Mouse (Mus musculus) layer of hippocampus, adult 9-11 months (tissue): ENCODE measurements around the gene Lin28b.
"Not testable (repeated sequence)": the region's sequence is repeated elsewhere in the genome, so short reads cannot be mapped to it uniquely, and the experiment has no call there.

Experiments
- DNase-seq: peaks from one replicate; pipeline ENCODE4 v3.0.0; 2022

Lin28b gene

DNA sequence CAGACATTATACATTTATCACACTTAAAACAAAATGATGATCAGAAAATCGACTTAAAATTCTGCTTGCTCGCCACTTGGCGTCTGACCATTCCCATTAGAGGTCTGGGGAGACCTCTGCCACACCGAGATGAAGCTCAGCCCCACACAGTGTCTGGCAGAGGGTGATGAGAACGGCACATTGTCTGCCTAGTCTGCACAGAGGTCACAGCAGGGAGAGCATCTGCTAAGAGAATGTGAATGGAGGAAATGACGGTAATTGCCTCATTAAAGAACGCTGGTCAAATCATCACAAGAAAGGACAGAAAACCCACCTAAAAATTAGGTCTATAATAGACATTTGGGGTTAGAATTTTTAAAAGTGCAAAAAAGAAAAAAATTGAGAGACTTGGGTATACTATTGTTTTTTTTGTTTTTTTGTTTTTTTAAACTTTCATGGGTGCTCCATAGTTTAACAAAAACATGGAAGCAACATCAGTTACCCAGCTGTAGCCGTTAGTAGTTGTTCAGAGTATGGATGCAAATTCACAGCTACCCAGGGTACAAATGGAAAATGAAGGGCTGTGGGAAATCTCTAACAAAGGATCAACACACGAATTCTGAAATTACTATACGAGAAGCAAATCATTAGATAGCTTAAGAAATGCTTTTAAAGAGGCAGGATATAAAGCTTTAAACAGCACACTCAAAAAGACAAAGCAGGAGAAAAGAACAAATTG lies 75.4 kb downstream of the Lin28b start:
- no peak for DNase-seq

DNA sequence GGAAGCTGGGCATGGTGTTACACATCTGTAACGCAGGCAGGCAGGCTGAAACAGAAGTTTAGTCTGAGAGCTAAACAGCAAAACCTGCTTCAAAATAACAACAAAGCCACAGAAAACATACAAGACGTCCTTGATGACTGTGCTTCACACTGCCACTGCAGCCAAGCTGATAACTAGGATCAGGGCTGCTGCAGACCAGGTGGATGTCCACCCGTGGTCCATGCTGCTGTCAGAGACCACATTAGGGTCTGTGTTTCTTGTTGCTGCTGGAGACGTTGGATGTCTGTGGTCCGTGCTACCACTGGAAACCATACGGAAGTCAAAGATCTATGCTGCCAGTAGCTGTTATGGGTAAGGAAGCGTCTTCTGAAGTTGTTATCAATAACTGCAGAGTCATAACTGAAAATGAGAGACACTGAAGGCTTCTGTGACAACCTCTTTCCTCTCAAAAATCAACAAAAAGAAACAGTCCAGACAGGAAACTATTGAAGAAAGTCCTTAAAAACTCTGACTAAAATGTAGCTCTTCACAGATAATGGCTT lies 86.4 kb downstream of the Lin28b start:
- no peak for DNase-seq

DNA sequence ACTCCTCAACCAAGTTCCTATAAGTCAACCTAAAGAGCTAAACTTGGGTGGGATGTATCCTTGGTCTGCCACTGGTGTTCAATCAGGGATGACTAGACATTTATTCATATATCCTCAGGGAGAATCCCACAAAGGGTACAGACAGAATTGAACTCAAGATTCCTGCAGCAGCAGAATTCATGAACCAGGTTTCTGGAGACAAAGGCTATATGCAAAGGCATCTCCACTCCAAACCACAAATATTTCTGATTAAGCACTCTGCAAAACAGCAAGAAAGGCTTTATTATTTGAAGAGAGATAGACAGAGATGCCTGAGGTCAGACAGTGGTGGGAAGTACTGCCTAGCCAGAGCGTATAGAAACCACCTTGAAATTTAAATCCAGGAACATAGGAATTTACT lies 88.0 kb downstream of the Lin28b start:
- no peak for DNase-seq

DNA sequence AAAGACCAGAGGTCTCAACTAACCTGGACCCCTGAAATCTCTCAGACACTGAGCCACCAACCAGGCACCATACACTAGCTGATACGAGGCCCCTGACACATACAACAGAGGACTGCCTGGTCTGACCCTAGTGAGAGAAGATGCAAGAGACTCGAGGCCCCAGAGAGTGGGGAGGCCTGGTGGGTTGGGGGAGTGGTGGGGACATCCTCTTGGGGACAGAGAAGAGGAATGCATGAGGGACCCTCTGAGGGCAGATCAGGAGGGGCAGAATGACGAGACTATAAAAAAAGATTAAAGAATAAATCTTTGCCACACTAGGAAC lies 103.6 kb downstream of the Lin28b start:
- no peak for DNase-seq

DNA sequence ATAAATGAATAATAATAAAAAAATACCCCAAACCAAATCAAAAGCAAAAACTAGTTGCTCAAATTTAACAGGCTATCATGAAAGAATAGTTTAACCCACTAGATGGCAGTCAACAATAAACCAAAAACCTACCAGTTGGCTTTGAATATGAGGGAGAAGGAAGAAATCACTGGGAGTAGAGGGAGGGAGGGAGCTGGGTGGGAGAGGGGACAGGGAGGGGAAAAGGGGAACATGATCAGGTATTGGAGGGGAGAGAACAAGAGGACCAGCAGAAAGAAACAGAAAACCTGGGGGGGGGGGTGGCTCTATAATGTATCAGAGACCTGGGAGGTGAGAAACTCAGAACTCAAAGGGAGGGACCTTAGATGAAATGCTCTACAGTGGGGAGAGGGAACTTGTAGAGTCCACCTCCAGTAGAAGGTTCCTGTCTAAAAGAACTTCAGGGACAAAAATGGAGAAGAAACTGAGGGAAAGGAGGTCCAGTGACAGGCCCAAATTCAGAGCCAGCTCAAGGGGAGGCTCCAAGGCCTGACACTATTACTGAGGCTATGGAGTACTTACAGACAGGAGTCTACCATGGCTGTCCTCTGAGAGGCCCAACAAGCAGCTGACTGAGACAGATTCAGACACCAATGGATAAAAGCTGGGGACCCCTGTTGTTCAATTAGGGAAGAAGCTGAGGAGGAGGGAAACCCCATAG lies 104.1 kb downstream of the Lin28b start:
- DNase-seq, result no peak

DNA sequence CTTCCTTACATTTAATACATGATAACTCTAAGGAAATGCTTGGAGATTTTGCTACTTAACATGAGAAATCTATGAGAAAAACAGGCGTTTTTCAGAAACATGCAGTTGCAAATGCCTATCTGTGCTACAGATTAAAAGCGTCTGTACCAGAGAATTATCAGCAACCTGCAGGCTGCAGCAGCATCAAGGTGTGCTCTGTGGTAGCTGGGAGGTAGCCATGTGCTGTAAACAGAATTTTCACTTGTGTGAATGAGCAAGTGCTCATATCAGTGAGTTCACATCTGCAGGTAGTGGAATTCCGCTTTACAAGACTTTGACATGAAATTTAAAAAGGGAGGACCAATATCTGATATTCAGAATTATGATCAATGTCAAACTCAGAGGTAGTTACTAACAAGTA lies 107.9 kb downstream of the Lin28b start:
- DNase-seq, result no peak

DNA sequence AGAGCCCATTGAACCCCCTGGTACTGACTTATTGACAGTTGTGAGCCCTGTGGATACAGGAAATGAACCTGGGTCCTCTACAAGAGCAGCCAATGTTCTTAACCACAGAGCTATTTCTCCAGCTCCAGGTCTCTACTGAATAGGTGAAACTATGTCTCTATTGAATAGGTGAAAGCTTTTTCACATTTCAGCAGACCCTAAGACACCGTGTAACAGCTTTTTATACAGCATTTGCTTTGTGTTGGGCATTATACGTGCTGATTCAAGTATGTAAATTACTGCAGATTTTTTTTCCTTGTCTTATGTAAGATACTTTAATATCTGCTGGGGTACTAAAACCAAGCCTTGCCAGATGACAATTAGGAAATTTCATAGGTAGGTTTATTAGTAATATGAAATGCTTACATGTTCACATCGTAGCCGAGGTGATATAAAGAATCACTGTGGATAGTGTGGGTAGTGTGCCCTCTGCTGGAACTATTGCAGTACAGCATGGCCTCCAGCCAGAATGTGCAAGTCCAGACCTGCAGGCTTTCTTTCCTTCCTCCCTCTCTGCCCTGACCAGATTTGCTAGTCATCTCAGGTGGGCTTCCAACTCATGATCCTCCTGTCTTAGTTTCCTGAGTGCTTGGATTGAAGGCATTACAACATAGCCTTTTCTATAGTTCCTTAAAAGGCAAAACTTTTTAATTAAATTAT lies 113.1 kb downstream of the Lin28b start:
- DNase-seq, result peak; percentile 62

DNA sequence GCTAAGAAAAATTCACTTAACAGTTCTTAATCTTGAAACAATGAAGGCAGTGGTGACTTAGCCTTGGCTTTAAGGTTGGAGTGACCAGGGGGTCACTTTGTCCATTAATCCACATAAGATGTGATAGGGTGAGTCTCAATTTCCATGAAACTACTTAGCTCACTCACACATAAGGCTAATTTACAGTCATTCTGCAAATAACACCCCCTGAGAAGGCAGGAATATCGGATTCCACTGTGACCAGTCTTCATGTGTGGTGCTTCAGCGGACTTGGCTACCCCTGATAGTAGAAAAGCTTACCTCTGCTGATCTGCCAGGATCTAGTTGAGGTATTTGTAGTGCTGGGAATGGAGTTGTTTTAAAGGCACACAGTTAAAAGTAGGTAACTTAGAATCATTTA lies 115.7 kb downstream of the Lin28b start:
- no peak for DNase-seq

DNA sequence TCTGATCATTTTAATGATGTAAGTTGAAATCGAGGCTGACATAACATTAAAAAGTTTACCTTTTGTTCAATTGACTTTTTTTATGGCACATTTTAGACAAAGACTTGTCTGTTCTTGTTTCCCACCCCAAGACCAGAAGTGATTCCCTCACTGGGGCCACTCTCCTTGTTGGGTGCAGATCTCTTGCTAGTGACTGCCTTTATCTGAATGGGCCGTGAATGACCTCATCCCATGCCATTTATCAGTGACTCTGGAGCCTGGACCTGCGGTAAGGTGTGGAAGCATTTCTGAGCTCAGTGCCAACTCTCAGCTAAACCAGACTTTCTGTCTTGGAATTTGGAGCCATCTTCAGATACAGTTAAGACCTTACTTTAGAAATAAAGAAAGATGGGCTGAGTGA lies 116.6 kb downstream of the Lin28b start:
- no peak for DNase-seq

DNA sequence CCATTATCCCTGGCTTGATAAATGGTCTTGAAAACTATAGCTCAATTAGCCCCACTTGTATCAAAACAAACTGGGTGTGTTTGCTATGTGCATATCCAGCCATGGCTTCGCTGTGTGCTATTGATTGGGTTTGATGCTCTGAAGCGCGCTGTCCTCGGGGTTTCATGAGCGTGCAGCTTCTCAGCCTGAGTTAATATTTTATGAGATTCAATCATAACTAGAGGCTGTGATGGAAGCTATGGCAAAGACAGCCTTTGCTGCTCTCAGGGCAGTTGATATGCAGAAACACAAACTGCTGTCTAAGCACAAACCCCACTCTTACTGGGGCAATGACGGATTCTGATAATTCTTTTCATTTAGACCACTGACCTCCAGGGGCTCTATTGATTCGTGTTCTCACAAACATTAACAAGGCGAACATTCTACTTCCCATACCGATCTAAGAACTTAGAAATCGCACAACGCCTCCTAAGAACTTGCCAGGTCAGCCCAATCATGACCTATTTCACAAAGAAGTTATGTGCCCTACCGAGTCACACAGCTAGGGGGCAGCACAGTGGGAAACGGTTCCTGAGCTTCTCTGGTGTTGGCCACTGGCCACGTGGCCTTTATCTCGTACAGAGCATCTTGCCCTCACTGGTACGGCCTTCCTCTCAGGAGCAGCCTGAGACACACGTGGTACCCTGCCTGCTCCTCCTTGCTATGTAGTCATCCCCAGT lies 119.0 kb downstream of the Lin28b start:
- no peak for DNase-seq

DNA sequence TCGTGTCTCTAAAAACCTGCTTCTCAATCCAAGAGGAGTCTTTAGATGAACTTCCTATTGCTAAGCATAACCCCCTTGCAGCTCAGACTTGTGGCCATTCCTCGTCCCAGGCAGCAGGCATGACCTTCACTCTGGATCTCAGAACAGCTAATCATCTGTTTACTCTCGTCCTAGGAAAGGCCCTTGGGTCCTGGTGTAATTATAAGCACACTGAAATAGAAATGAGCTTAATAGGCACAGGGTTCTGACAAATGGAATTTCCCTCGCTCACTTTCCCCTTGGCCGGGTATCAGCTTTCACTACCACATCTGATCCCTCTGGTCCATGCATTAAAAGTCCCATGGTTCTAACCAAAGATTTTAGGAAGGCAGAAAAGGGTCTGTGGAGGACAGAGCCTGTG lies 122.8 kb downstream of the Lin28b start:
- no peak for DNase-seq

DNA sequence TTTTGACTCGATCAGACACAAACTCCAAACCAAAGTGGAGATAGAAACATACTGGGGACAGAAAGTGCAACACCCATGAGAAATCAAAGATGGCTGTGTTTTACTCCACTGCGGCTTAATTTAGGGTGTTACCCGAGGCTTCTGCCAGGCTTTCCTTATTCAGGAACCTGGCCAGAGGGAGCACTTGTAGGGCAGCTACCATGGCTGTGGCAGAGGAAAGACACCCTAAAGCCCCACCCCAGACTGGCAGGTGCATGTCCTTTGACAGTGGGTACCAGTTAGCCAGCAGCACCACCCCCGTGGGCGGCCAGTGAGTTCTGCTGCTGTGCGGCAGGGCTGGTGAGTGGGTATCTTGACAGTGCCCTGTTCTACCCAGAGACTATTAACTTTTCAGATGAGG lies 130.1 kb downstream of the Lin28b start:
- DNase-seq, result no peak

DNA sequence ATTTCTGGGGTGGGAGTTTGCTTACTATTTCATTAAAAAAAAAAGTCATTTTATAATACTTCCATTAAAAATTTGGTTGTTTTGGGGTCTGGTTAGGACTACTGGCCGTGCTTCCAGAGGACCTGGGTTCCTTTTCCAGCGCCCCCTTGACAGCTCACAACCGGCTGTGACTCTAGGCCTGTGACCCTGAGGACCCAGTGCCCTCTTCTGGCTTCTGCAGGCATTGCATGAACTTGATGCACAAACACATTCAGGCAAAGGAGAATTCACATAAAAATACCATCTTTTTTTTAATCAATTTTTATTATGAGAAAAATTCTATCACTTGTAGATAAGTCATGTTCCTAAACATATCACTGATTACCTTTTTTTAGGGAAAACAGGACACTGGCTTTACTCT lies 138.1 kb downstream of the Lin28b start:
- not testable (repeated sequence) for DNase-seq

DNA sequence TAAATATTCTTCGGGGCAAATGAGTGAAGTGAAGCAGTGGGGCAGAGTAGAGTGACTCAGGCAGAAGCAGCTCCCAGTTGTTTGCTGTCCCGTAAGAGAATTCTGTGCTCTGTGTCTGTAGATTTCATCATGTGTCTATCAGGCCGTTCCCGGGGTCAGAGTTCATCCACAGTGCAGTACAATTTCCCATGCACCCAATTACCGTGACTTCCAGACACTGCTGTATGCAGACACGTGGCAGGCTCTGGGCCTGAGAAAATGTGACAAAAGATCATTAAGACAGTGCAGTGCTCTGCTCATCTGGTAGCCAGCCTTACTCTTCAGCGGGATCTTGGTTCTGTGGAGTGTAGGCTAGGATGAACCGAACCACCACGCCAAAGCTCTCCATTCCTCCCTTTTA lies 141.0 kb downstream of the Lin28b start:
- no peak for DNase-seq

DNA sequence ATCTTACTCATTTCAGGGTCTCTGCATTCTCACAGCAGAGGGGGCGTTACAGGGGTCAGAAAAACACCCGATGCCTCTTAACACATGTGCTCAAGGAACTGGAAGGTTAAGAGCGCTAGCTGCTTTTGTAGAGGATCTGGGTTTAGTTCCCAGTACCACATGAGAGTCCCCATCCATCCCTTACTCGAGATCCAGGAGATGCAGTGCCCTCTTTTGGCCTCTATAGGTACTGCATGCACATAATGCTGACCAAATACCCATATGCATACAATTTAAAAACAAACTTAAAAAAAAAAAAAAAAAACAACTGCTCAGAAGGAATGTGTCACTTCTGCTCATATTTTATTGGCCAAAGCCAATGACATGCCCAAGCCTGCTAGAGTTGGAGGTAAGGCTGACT lies 141.8 kb downstream of the Lin28b start:
- no peak for DNase-seq

DNA sequence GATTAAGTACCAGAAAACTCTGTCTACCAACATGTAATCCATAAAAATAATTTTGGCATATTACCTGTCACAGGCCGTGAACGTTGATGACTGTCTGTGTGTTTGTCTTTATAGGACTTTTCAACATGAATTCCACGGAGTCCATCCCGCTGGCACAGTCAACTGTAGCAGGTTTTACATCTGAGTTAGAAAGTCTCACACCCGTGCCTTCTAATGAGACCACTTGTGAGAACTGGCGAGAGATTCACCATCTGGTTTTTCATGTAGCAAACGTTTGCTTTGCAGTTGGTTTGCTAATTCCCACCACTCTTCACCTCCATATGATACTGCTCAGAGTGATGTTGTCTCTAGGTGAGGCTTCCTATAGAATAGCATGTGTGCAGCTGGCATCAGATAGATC lies 147.1 kb downstream of the Lin28b start:
- no peak for DNase-seq

DNA sequence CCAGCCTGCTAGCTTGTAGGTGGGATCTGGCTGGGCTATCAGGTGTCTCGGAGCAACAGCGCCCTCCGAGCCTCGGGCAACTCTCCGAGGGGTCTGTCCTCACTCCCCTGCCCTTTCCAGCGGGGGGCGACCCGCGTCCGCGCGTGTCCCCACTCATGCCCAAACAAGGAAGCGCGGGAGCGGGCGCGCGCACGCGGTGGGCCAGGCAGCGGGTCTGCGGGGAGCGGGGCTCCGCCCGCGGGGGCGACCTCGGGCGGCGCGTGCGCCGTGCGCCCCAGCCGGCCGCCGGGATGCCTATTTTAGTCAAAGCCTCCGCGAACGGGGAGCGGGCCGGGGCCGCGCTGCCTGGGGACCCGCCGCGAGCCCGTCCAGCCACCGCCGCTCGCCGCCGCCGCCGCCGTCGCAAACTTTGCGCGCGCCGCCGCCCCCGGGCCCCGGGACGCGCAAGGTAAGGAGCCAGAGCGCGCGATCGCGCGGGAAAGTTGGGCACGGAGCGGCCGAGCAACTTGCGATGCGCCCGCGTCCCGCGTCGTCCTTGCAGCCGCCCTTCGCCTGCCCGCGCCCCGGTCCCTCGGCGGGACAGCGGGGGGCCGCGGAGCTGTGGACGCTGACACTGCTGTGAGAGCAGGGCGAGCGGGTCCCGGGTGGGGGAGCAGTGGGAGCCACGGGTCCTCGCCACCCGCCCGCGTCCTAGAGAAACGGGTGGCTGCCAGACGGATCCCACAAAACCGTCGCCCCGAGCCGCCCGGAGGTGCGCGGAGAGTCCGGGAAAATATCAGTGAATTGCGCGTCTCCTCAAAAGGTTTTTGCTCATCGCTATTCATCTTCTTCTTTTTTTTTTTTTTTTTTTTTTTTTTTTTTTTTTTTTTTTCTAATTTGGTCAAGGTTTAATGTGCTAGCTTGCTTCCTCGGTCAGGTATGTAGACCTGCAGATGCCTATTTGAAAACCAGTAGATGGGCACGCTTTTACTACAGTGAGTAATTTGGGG lies 150.5 kb downstream of the Lin28b start, which contains the start of gene Bves:
Gene Bves (plus strand): TSS at position 339 of the 989 bp plus-strand sequence.
- peak; percentile 6 for DNase-seq

DNA sequence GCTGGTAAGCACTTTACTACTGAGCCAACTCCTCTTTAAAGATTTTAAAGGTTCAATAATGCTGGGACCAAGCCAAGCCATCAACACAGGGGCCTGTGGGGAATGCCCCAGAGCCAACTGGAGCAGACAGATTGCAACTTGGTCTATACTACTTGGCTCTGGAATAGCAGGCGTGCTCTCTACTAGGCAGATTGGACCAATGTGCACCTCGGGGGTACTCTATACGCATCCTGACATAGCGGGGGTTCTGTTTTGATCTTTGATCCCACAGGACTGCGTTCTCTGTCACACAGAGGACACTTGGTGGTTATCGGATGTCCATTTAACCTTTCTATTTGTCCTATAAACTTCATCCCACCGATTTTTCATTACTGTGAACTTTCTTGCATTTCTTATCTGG lies 151.3 kb downstream of the Lin28b start:
- DNase-seq, result no peak

DNA sequence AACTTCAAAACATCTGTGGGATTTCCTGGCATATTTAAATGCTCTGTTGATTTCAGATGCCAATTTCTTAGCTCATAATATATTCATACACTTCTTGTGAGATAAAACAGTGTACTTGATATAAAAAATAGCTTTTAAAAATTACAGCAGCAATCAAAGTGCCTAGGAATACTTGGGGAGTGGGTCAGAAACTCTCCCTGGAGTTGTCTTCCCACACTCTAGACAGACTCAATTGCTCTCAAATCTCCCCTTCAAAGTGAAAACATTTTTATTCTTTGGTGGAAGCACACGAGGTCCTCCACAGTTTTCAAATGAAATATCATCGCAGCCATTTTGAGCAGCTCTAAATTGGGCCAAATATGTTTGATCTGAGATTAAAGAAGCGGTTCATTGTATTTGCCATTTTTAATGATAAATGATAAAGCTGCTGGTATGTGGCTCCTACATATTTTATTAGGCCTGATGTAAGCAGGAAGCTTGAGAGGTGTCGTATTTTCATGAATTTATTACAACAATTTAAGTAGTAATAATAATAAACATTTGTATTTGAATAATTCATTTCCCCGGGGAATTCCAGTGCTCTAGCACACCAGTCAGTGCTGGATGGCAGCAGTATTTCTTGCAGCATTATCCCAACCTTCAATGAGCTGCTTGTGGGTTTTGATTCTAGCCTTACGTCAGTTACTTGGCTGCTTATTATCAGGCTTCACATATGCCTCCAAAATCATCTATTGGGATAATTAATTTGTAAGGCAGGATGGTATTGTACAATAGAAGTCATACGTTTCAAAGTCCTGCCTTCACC lies 157.8 kb downstream of the Lin28b start:
- DNase-seq, result no peak
